In genomic region chr2:25271827-25272511, GRCm38 (mm10) we compare ENCODE assay signal across 8 mouse cellular contexts. TPM values are rescaled to one million over a fixed set of nuclear protein-coding genes. Genes with fewer than 3 reads are reported as not detected.
DNase-seq lines count a peak whose midpoint lies in the region; ATAC-seq and TF ChIP-seq lines count a peak whose summit lies in the region.

Ssna1 (minus strand) TSS chr2:25272438.
Anapc2 (plus strand) TSS chr2:25272478.

- TF ChIP-seq EP300 in MEL (IDR thresholded peaks at IDR 0.05; ENCODE audit: low read depth in 1 of 2, low read length in 2 of 2): 0 out of 4 replicates have a peak, but pooled peaks of 1 of the 2 experiments have one; percentile 8

- peak in 2 of 3 experiments; percentile 21 to 24; a peak in 3 of 6 replicates for TF ChIP-seq CTCF in MEL (IDR thresholded peaks at IDR 0.05 in 2 of 3, conservative IDR thresholded peaks at IDR 0.05 in 1 of 3; ENCODE audit: control insufficient read depth in 1 of 3, insufficient read depth in 1 of 3, low read depth in 2 of 3, low read length in 3 of 3, poor library complexity in 1 of 3, severe bottlenecking in 1 of 3)
- TF ChIP-seq CTCF in cerebellum, adult 2 months (IDR thresholded peaks at IDR 0.05; ENCODE audit: borderline replicate concordance, insufficient read depth, low read depth, low read length): peak; percentile 33; the same call in 1 of the 2 replicates
- peak; percentile 43 for TF ChIP-seq CTCF in forebrain, postnatal 0 days (IDR thresholded peaks at IDR 0.05; ENCODE audit: low read depth)

- peaks cover 36% of the 10 kb centered on the region for H3K79me2 ChIP-seq in MEL (ENCODE audit: control insufficient read depth, insufficient read depth, low read length, poor library complexity)

- WGBS in cerebellum, adult 2 months: under 1% methylated on average over 55 of the region's 55 CpGs
- under 1% methylated on average over 51 of the region's 55 CpGs for WGBS in forebrain, postnatal 0 days
- WGBS in lung, embryonic 15.5 days: under 1% methylated on average over 55 of the region's 55 CpGs

- peak; percentile 98 for DNase-seq in MEL (ENCODE audit: low read depth, low spot score)
- peak; percentile 97 to 99 for DNase-seq in cerebellum, adult 2 months
- peak; percentile 99 for DNase-seq in forebrain, postnatal 0 days
- peak; percentile 98 for DNase-seq in heart, postnatal 4 days
- DNase-seq in layer of hippocampus, adult 8-10 months (ENCODE audit: low spot score in 2 of 2): peak; percentile 95 to 97
- DNase-seq in ovary, adult 18-20 months (ENCODE audit: low spot score): peak; percentile 92
- peak; percentile 97 for DNase-seq in thymus, postnatal 0 days (ENCODE audit: low spot score)

- no peak; the same call in 1 of the 2 replicates for TF ChIP-seq RAD21 in MEL (IDR thresholded peaks at IDR 0.05; ENCODE audit: low read depth, low read length)

- H3K9me3 ChIP-seq in MEL (replicated peaks; ENCODE audit: insufficient read depth, low read length): no peaks in the 10 kb centered on the region
- no peaks in the 10 kb centered on the region for H3K9me3 ChIP-seq in forebrain, postnatal 0 days (ENCODE audit: low read length)
- H3K9me3 ChIP-seq in lung, embryonic 15.5 days: no peaks in the 10 kb centered on the region

- peaks cover 5 to 26% of the 10 kb centered on the region in 2 experiments for H3K4me1 ChIP-seq in MEL (ENCODE audit: control insufficient read depth in 1 of 2, insufficient read depth in 2 of 2, low read length in 2 of 2)
- peaks cover 40% of the 10 kb centered on the region for H3K4me1 ChIP-seq in cerebellum, adult 2 months (ENCODE audit: control insufficient read depth, insufficient read depth, low read length)
- H3K4me1 ChIP-seq in forebrain, postnatal 0 days (ENCODE audit: insufficient read depth): peaks cover 19% of the 10 kb centered on the region
- H3K4me1 ChIP-seq in lung, embryonic 15.5 days: peaks cover 27% of the 10 kb centered on the region

- no peaks in the 10 kb centered on the region for H3K27me3 ChIP-seq in MEL (ENCODE audit: control insufficient read depth in 1 of 2, insufficient read depth in 2 of 2, low read length in 2 of 2)
- no peaks in the 10 kb centered on the region for H3K27me3 ChIP-seq in cerebellum, adult 2 months (ENCODE audit: control insufficient read depth, insufficient read depth, low read length)
- no peaks in the 10 kb centered on the region for H3K27me3 ChIP-seq in forebrain, postnatal 0 days (ENCODE audit: insufficient read depth, low read length)
- H3K27me3 ChIP-seq in lung, embryonic 15.5 days: no peaks in the 10 kb centered on the region

- peak; percentile 98 for ATAC-seq in forebrain, postnatal 0 days
- ATAC-seq in lung, embryonic 15.5 days (ENCODE audit: borderline replicate concordance, extremely low read depth, low FRiP score, low TSS enrichment): peak; percentile 96

- peak within 1 kb of the TSS; percentile 97 for H3K4me2 ChIP-seq in forebrain, postnatal 0 days (ENCODE audit: low read depth)
- H3K4me2 ChIP-seq in lung, embryonic 15.5 days: peak within 1 kb of the TSS; percentile 94

- peak; percentile 67 to 89 for TF ChIP-seq POLR2A in MEL (IDR thresholded peaks at IDR 0.05; ENCODE audit: control insufficient read depth in 1 of 2, insufficient read depth in 1 of 2, low read depth in 1 of 2, low read length in 2 of 2, poor library complexity in 1 of 2)
- peak; percentile 79 for TF ChIP-seq POLR2A in cerebellum, adult 2 months (IDR thresholded peaks at IDR 0.05; ENCODE audit: borderline replicate concordance, insufficient read depth, low read length)

- H3K9ac ChIP-seq in MEL (ENCODE audit: control insufficient read depth, low read depth, low read length, poor library complexity, severe bottlenecking): peak within 1 kb of the TSS; percentile 84
- H3K9ac ChIP-seq in forebrain, postnatal 0 days: peak within 1 kb of the TSS; percentile 81
- peak within 1 kb of the TSS; percentile 88 for H3K9ac ChIP-seq in lung, embryonic 15.5 days

- peaks cover 1 to 26% of the 10 kb centered on the region in 2 experiments for H3K36me3 ChIP-seq in MEL (ENCODE audit: control insufficient read depth in 1 of 2, insufficient read depth in 2 of 2, low read length in 2 of 2)
- peaks cover 54% of the 10 kb centered on the region for H3K36me3 ChIP-seq in forebrain, postnatal 0 days (ENCODE audit: insufficient read depth)
- H3K36me3 ChIP-seq in lung, embryonic 15.5 days: peaks cover 51% of the 10 kb centered on the region

- H3K27ac ChIP-seq in MEL (ENCODE audit: control insufficient read depth, low read depth, low read length): peak within 1 kb of the TSS; percentile 60
- peak within 1 kb of the TSS; percentile 2; the same call in 1 of the 2 replicates for H3K27ac ChIP-seq in cerebellum, adult 2 months (ENCODE audit: insufficient read depth, low read length)
- peak within 1 kb of the TSS; percentile 70 for H3K27ac ChIP-seq in forebrain, postnatal 0 days (ENCODE audit: low read depth, low read length)
- H3K27ac ChIP-seq in lung, embryonic 15.5 days: peak within 1 kb of the TSS; percentile 85

- peak within 1 kb of the TSS; percentile 76 to 87 for H3K4me3 ChIP-seq in MEL (ENCODE audit: control insufficient read depth in 1 of 2, insufficient read depth in 1 of 2, low read depth in 2 of 2, low read length in 2 of 2)
- H3K4me3 ChIP-seq in cerebellum, adult 2 months (replicated peaks; ENCODE audit: insufficient read depth, low read depth, low read length): peak within 1 kb of the TSS; percentile 83
- H3K4me3 ChIP-seq in forebrain, postnatal 0 days (ENCODE audit: low read depth, low read length): peak within 1 kb of the TSS; percentile 92
- H3K4me3 ChIP-seq in lung, embryonic 15.5 days: peak within 1 kb of the TSS; percentile 80

TF ChIP-seq in MEL, 35 proteins besides CTCF, POLR2A, EP300 and RAD21:
- TF ChIP-seq ELF1 (IDR thresholded peaks at IDR 0.05; ENCODE audit: low read depth, low read length) (peak; percentile 79), USF1 (IDR thresholded peaks at IDR 0.05; ENCODE audit: low read depth, low read length) (0 out of 2 replicates have a peak, but pooled peaks have one; percentile 25), POLR2AphosphoS2 (IDR thresholded peaks at IDR 0.05; ENCODE audit: low read length) (peak; percentile 92), MXI1 (IDR thresholded peaks at IDR 0.05; ENCODE audit: low read depth, low read length) (peak; percentile 82), ZNF384 (IDR thresholded peaks at IDR 0.05; ENCODE audit: low read depth, low read length) (no peak), ZC3H11A (IDR thresholded peaks at IDR 0.05; ENCODE audit: low read depth, low read length) (0 out of 2 replicates have a peak, but pooled peaks have one; percentile 8), GABPA (IDR thresholded peaks at IDR 0.05; ENCODE audit: low read depth, low read length) (0 out of 2 replicates have a peak, but pooled peaks have one; percentile 25), NRF1 (IDR thresholded peaks at IDR 0.05; ENCODE audit: insufficient read depth, low read depth, low read length, poor library complexity, severe bottlenecking) (peak; percentile 87), USF2 (IDR thresholded peaks at IDR 0.05; ENCODE audit: borderline replicate concordance in 1 of 2, insufficient read depth in 1 of 2, low read depth in 1 of 2, low read length in 2 of 2) (no peak), HCFC1 (IDR thresholded peaks at IDR 0.05; ENCODE audit: low read depth, low read length) (peak; percentile 93), ETS1 (IDR thresholded peaks at IDR 0.05; ENCODE audit: low read depth, low read length) (peak; percentile 59; the same call in 1 of the 2 replicates), ZKSCAN1 (IDR thresholded peaks at IDR 0.05; ENCODE audit: low read depth, low read length) (no peak), MYB (IDR thresholded peaks at IDR 0.05; ENCODE audit: low read depth, low read length) (peak; percentile 63), NELFE (IDR thresholded peaks at IDR 0.05; ENCODE audit: low read depth, low read length) (peak; percentile 85), CHD1 (IDR thresholded peaks at IDR 0.05; ENCODE audit: low read depth, low read length) (no peak), ZMIZ1 (IDR thresholded peaks at IDR 0.05; ENCODE audit: low read depth, low read length) (peak; percentile 65; the same call in 1 of the 2 replicates), TCF12 (IDR thresholded peaks at IDR 0.05; ENCODE audit: low read depth, low read length) (peak; percentile 59), MAX (IDR thresholded peaks at IDR 0.05; ENCODE audit: low read length) (peak; percentile 63), SIN3A (IDR thresholded peaks at IDR 0.05; ENCODE audit: low read length) (peak; percentile 97)

RNA-seq across cellular contexts. Expression of gene Ssna1, which starts in this region (rescaled TPM):
- 194 and 226 TPM in 2 replicates for total RNA-seq in MEL (2012; rRNA removed)
- 100 to 1,000 TPM in 1 of 2 experiments, not detected in 1; 158 TPM for polyA plus RNA-seq in MEL (2012; ENCODE audit: insufficient read depth in 1 of 2, insufficient read length in 2 of 2, low read depth in 1 of 2, low replicate concordance in 2 of 2, missing spikeins in 1 of 2)
- 74.5 and 75.9 TPM in 2 replicates for polyA plus RNA-seq in cerebellum, adult 2 months (2012; rRNA removed)
- 108 and 127 TPM in 2 replicates for total RNA-seq in forebrain, postnatal 0 days (2014; rRNA removed)
- 189 and 195 TPM in 2 replicates for polyA plus RNA-seq in forebrain, postnatal 0 days (2015; fragmentation: Nextera tagmentation; extraction: Ambion mirVana)
- total RNA-seq in heart, postnatal 4 days (2021): 10 to 100 TPM; 60.0 to 62.0 TPM
- 10 to 100 TPM; 59.0 to 71.0 (median 64.3) TPM for total RNA-seq in layer of hippocampus, adult 8-10 months (2022)
- polyA plus RNA-seq in lung, embryonic 15.5 days (2015; fragmentation: Nextera tagmentation; extraction: Ambion mirVana): 229 and 239 TPM in 2 replicates
- polyA plus RNA-seq in thymus, postnatal 0 days (2015; fragmentation: Nextera tagmentation; extraction: Ambion mirVana): 322 and 323 TPM in 2 replicates

RNA-seq across cellular contexts. Expression of gene Anapc2, which starts in this region (rescaled TPM):
- 9.8 and 10.3 TPM in 2 replicates for total RNA-seq in MEL (2012; rRNA removed)
- polyA plus RNA-seq in MEL (2012; ENCODE audit: insufficient read depth in 1 of 2, insufficient read length in 2 of 2, low read depth in 1 of 2, low replicate concordance in 2 of 2, missing spikeins in 1 of 2): 10 to 100 TPM in 1 of 2 experiments, not detected in 1; 67.0 TPM
- polyA plus RNA-seq in cerebellum, adult 2 months (2012; rRNA removed): 103 TPM in 2 replicates
- 30.2 and 37.9 TPM in 2 replicates for total RNA-seq in forebrain, postnatal 0 days (2014; rRNA removed)
- polyA plus RNA-seq in forebrain, postnatal 0 days (2015; fragmentation: Nextera tagmentation; extraction: Ambion mirVana): 90.7 and 108 TPM in 2 replicates
- 10 to 100 TPM; 49.7 to 53.1 TPM for total RNA-seq in heart, postnatal 4 days (2021)
- 100 to 1,000 TPM in 2 of 4 experiments, 10 to 100 TPM in 2; 87.9 to 110 (median 99.0) TPM for total RNA-seq in layer of hippocampus, adult 8-10 months (2022)
- 132 and 136 TPM in 2 replicates for polyA plus RNA-seq in lung, embryonic 15.5 days (2015; fragmentation: Nextera tagmentation; extraction: Ambion mirVana)
- polyA plus RNA-seq in thymus, postnatal 0 days (2015; fragmentation: Nextera tagmentation; extraction: Ambion mirVana): 71.5 and 80.6 TPM in 2 replicates

Comparison
In these comparisons a context has a peak if more than half of its experiments do, and no peak if none do; other contexts are left out.
1. Peak in every context shown above with its lines: DNase-seq, ATAC-seq, H3K4me3 ChIP-seq and H3K27ac ChIP-seq.
2. H3K27ac ChIP-seq: peak in every context shown above with its lines; median percentile 85 in lung, embryonic 15.5 days; 70 in forebrain, postnatal 0 days; 60 in MEL; 2 in cerebellum, adult 2 months.